Mouse (Mus musculus): ENCODE measurements around the gene Kcnq1. TPM values are rescaled to one million over a fixed set of nuclear protein-coding genes. Genes with fewer than 3 reads are reported as not detected.

Kcnq1 gene
- polyA plus RNA-seq, 1 experiment from 2014 or later, result 10.5 TPM

DNA sequence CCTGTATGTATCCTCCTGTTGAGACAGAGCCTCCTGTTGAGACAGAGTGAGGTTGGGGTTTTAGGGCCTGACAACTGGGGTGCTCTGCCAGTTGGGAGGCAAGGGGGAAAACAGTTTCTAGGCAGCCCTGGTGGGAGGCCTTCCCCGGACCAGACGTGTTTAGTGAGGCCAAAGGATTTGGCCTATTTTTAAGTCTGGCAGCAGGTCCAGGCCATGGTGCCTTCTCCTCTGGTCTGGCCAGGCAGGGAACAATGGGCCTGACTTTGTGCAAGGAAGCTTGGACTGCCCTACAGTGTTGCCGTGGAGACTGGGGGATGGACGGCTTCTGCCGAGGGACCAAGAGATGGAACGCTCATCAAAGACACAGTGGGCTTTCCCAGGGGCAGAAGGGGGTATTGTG is 41.9 kb upstream of the Kcnq1 start:
- Histone ChIP-seq H3K4me3 (ENCODE audit: low read depth, low read length) (no peak overlapping the region), H3K9ac (ENCODE audit: low read depth, low read length) (no peak overlapping the region), H3K4me2 (replicated peaks; ENCODE audit: low read depth) (no peak overlapping the region), H3K4me1 (replicated peaks; ENCODE audit: control insufficient read depth, insufficient read depth, low read length) (peaks cover 5% of the 10 kb centered on the region), H3K36me3 (ENCODE audit: control insufficient read depth, insufficient read depth) (peaks cover 49% of the 10 kb centered on the region), H3K9me3 (ENCODE audit: control insufficient read depth) (no peaks in the 10 kb centered on the region), H3K27ac (ENCODE audit: low read depth, low read length) (no peak overlapping the region), H3K27me3 (replicated peaks; ENCODE audit: control insufficient read depth, insufficient read depth, low read length) (no peaks in the 10 kb centered on the region)
- no peak for ATAC-seq
- no peak for TF ChIP-seq CTCF (IDR thresholded peaks at IDR 0.05; ENCODE audit: low read depth)
- WGBS, result 79% methylated on average over 6 of the region's 6 CpGs

DNA sequence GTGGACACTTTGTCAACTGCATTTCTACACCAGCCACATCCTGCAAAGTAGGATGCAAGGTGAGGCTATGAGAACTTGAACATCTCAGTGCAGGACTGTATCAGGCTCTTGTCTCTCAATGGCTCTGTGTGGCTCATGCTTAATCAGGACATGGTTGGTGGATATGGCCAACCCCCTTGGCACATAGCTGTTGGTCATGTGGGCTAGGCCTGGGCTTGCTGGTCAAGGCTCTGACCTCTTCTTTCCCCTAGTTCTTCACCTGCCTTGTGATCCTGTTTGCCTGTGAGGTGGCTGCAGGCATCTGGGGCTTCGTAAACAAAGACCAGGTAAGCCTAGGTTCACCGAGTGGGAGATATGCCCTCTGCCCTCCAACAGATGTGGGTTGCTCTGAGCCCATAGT is 40.5 kb upstream of the Kcnq1 start:
- WGBS, result 87% methylated on average over 2 of the region's 2 CpGs
- H3K4me1 ChIP-seq (replicated peaks; ENCODE audit: control insufficient read depth, insufficient read depth, low read length), result peaks cover 5% of the 10 kb centered on the region
- H3K36me3 ChIP-seq (ENCODE audit: control insufficient read depth, insufficient read depth), result peaks cover 49% of the 10 kb centered on the region
- no peak for TF ChIP-seq CTCF (IDR thresholded peaks at IDR 0.05; ENCODE audit: low read depth)
- no peaks in the 10 kb centered on the region for H3K27me3 ChIP-seq (replicated peaks; ENCODE audit: control insufficient read depth, insufficient read depth, low read length)
- no peak overlapping the region for H3K27ac ChIP-seq (ENCODE audit: low read depth, low read length)
- no peak overlapping the region for H3K9ac ChIP-seq (ENCODE audit: low read depth, low read length)
- H3K4me2 ChIP-seq (replicated peaks; ENCODE audit: low read depth), result no peak overlapping the region
- no peak overlapping the region for H3K4me3 ChIP-seq (ENCODE audit: low read depth, low read length)
- ATAC-seq, result no peak
- H3K9me3 ChIP-seq (ENCODE audit: control insufficient read depth), result no peaks in the 10 kb centered on the region

GRCm38 (mm10) chr7:143067469-143067868 is 38.7 kb upstream of the Kcnq1 start:
- no peak for TF ChIP-seq CTCF (IDR thresholded peaks at IDR 0.05; ENCODE audit: low read depth)
- no peaks in the 10 kb centered on the region for H3K9me3 ChIP-seq (ENCODE audit: control insufficient read depth)
- H3K9ac ChIP-seq (ENCODE audit: low read depth, low read length), result no peak overlapping the region
- no peak overlapping the region for H3K4me3 ChIP-seq (ENCODE audit: low read depth, low read length)
- H3K4me2 ChIP-seq (replicated peaks; ENCODE audit: low read depth), result no peak overlapping the region
- no peak overlapping the region; the same call in 1 of the 2 replicates for H3K27ac ChIP-seq (ENCODE audit: low read depth, low read length)
- H3K36me3 ChIP-seq (ENCODE audit: control insufficient read depth, insufficient read depth), result peaks cover 49% of the 10 kb centered on the region
- peaks cover 5% of the 10 kb centered on the region for H3K4me1 ChIP-seq (replicated peaks; ENCODE audit: control insufficient read depth, insufficient read depth, low read length)
- ATAC-seq, result no peak
- H3K27me3 ChIP-seq (replicated peaks; ENCODE audit: control insufficient read depth, insufficient read depth, low read length), result no peaks in the 10 kb centered on the region
- WGBS, result 73% methylated on average over 2 of the region's 2 CpGs

GRCm38 (mm10) chr7:143067897-143068296 is 38.3 kb upstream of the Kcnq1 start:
- H3K4me1 ChIP-seq (replicated peaks; ENCODE audit: control insufficient read depth, insufficient read depth, low read length), result peaks cover 5% of the 10 kb centered on the region
- peaks cover 48% of the 10 kb centered on the region for H3K36me3 ChIP-seq (ENCODE audit: control insufficient read depth, insufficient read depth)
- whole genome bisulfite sequencing, result 83% methylated on average over 3 of the region's 3 CpGs
- no peak overlapping the region; the same call in 1 of the 2 replicates for H3K27ac ChIP-seq (ENCODE audit: low read depth, low read length)
- H3K4me2 ChIP-seq (replicated peaks; ENCODE audit: low read depth), result no peak overlapping the region
- TF ChIP-seq CTCF (IDR thresholded peaks at IDR 0.05; ENCODE audit: low read depth), result no peak
- H3K9ac ChIP-seq (ENCODE audit: low read depth, low read length), result no peak overlapping the region
- no peaks in the 10 kb centered on the region for H3K9me3 ChIP-seq (ENCODE audit: control insufficient read depth)
- no peaks in the 10 kb centered on the region for H3K27me3 ChIP-seq (replicated peaks; ENCODE audit: control insufficient read depth, insufficient read depth, low read length)
- ATAC-seq, result no peak
- no peak overlapping the region for H3K4me3 ChIP-seq (ENCODE audit: low read depth, low read length)

DNA sequence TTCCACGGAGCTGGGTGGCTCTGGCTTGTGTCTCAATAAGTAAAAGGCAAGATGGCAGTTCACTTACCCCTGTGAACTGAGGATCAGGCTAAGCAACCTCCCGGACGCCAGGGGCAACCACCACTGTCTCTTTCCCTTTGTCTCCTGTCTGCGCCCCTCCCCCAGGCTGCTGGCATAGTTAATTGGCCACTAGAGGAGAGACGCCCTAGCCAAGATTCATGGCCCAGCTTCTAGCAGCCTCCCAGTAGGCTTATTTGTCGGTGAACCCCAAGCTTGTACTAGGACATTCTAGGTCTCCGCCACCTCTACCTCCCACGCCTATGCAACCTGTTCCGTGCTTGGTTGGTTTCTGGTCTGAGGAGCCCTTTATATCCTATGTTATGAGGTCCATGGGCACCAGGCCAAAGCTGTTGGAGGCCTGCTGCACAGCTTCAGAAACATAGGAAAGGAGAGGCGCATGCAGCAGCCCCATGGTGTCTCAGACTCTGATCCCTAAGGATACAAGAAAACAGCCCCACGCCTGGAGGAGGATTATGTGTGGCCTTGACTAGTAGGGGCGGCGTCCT is 37.8 kb upstream of the Kcnq1 start:
- no peak for ATAC-seq
- H3K9ac ChIP-seq (ENCODE audit: low read depth, low read length), result peak overlapping the region; percentile 40
- H3K4me1 ChIP-seq (replicated peaks; ENCODE audit: control insufficient read depth, insufficient read depth, low read length), result peaks cover 5% of the 10 kb centered on the region
- 50% methylated on average over 13 of the region's 13 CpGs for WGBS
- peak overlapping the region; percentile 91 for H3K27ac ChIP-seq (ENCODE audit: low read depth, low read length)
- peak overlapping the region; percentile 29 for H3K4me3 ChIP-seq (ENCODE audit: low read depth, low read length)
- TF ChIP-seq CTCF (IDR thresholded peaks at IDR 0.05; ENCODE audit: low read depth), result no peak
- peaks cover 43% of the 10 kb centered on the region for H3K36me3 ChIP-seq (ENCODE audit: control insufficient read depth, insufficient read depth)
- peak overlapping the region; percentile 83 for H3K4me2 ChIP-seq (replicated peaks; ENCODE audit: low read depth)
- no peaks in the 10 kb centered on the region for H3K27me3 ChIP-seq (replicated peaks; ENCODE audit: control insufficient read depth, insufficient read depth, low read length)
- no peaks in the 10 kb centered on the region for H3K9me3 ChIP-seq (ENCODE audit: control insufficient read depth)

- peaks cover 5% of the 10 kb centered on the region for H3K4me1 ChIP-seq (replicated peaks; ENCODE audit: control insufficient read depth, insufficient read depth, low read length)
- H3K27me3 ChIP-seq (replicated peaks; ENCODE audit: control insufficient read depth, insufficient read depth, low read length), result no peaks in the 10 kb centered on the region
These were observed 37.1 kb upstream of the Kcnq1 start, which contains the start of gene Tssc4 for GRCm38 (mm10) chr7:143068882-143069591. Gene Tssc4 (plus strand): TSS chr7:143069249.

More at GRCm38 (mm10) chr7:143068882-143069591, 37.1 kb upstream of the Kcnq1 start, which contains the start of gene Tssc4:
- peak; percentile 97 for ATAC-seq
- WGBS, result under 1% methylated on average over 51 of the region's 51 CpGs
- H3K4me3 ChIP-seq (ENCODE audit: low read depth, low read length), result peak within 1 kb of the TSS; percentile 69
- H3K4me2 ChIP-seq (replicated peaks; ENCODE audit: low read depth), result peak within 1 kb of the TSS; percentile 83
- TF ChIP-seq CTCF (IDR thresholded peaks at IDR 0.05; ENCODE audit: low read depth), result no peak
- H3K36me3 ChIP-seq (ENCODE audit: control insufficient read depth, insufficient read depth), result peaks cover 37% of the 10 kb centered on the region
- peak within 1 kb of the TSS; percentile 66 for H3K9ac ChIP-seq (ENCODE audit: low read depth, low read length)
- no peaks in the 10 kb centered on the region for H3K9me3 ChIP-seq (ENCODE audit: control insufficient read depth)
- peak within 1 kb of the TSS; percentile 91 for H3K27ac ChIP-seq (ENCODE audit: low read depth, low read length)
